Mouse (Mus musculus) mouse embryonic stem cell (cell line): ENCODE measurements around the gene Tnfsf10.

Experiments used
- in situ Hi-C, 2 experiments: fragments of 300-500 bp; cut with MboI; formaldehyde crosslinking; loops; 1 replicate in 1 of 2; 3 replicates in 1 of 2; pipeline ENCODE4 v1.14.3; 2019 to 2020; ENCODE audit warnings: low sequenced_read_pairs in 2 of 2, low pct_unique_long_range_greater_than_20kb in 1 of 2, mixed read lengths in 1 of 2; ENCODE audit not compliant: unreplicated experiment in 1 of 2

Tnfsf10 gene

GRCm38 (mm10) chr3:27348462-27348861 lies 31.6 kb downstream of the Tnfsf10 start:
- in situ Hi-C loops = no loop called here

GRCm38 (mm10) chr3:27351105-27351504 lies 34.3 kb downstream of the Tnfsf10 start:
- in situ Hi-C loops = no loop called here

- in situ Hi-C loops = no loop called here
Observed at GRCm38 (mm10) chr3:27359100-27359720, 42.4 kb downstream of the Tnfsf10 start.

GRCm38 (mm10) chr3:27370125-27370524 lies 53.3 kb downstream of the Tnfsf10 start:
- in situ Hi-C loops = no loop called here

GRCm38 (mm10) chr3:27370582-27371275 lies 53.9 kb downstream of the Tnfsf10 start:
- in situ Hi-C loops = no loop called here

- in situ Hi-C loops = no loop called here
Observed at GRCm38 (mm10) chr3:27371276-27371621, 54.4 kb downstream of the Tnfsf10 start, which contains the start of gene Ghsr. Gene Ghsr, plus strand, starts transcription at chr3:27371351.

GRCm38 (mm10) chr3:27371725-27372650 lies 55.2 kb downstream of the Tnfsf10 start:
- in situ Hi-C loops = no loop called here

GRCm38 (mm10) chr3:27374396-27374795 lies 57.6 kb downstream of the Tnfsf10 start:
- in situ Hi-C loops = no loop called here

GRCm38 (mm10) chr3:27377935-27378334 lies 61.1 kb downstream of the Tnfsf10 start:
- in situ Hi-C loops = no loop called here

- in situ Hi-C loops = no loop called here
Observed at GRCm38 (mm10) chr3:27384836-27385235, 68.0 kb downstream of the Tnfsf10 start.

GRCm38 (mm10) chr3:27389923-27390322 lies 73.1 kb downstream of the Tnfsf10 start:
- in situ Hi-C loops = no loop called here
